Mouse (Mus musculus) ovary, adult 18-20 months (tissue): Measurements from ENCODE around the gene Spag5.

Experiments used
- DNase-seq: peaks from one replicate; pipeline ENCODE4 v3.0.0; 2022; ENCODE audit warnings: low spot score, mixed read lengths

Spag5 gene

DNA sequence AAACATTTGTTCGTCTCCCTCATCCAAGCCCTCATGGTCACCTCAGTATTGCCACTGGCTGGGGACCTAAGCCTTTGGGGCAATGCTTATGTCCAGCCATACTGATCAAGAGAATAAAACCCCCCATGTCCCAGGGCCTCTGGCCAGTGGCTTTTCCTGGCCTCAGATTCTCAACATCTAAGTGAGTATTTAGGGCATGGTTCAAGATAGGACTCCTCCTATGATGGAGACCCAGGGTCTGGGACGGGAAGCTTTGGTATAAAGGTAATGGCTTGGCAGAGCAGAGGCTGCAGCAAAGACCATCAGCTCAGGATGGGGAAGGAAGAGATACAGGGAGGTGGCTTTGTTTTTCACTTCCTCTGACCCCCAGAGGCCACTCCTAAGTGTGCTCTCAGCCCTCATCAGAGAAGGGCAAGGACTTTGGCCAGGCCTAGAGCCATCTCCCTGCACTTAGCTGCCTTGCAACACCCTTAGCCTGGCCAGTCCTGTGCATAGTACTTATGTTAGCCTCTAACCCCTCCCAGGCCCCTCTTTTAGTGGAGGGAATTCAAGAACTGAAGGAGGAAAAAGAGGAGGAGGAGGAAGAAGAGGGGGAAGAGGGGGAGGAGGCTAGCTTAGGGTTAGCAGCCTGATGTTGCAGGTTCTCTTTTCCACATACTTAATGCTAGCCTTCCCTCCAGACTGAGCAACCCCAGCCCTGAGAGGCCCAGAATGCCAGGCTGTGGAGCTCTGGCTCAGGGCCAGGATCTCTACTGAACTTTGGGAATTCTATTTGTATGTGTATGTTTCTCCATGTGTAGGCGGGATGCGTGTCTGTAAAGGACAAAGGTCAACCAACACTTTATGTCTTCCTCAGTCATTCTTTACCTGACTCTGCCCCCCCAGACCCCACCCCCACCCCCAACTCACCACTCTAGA is 48.4 kb downstream of the Spag5 start:
- DNase-seq = no peak

DNA sequence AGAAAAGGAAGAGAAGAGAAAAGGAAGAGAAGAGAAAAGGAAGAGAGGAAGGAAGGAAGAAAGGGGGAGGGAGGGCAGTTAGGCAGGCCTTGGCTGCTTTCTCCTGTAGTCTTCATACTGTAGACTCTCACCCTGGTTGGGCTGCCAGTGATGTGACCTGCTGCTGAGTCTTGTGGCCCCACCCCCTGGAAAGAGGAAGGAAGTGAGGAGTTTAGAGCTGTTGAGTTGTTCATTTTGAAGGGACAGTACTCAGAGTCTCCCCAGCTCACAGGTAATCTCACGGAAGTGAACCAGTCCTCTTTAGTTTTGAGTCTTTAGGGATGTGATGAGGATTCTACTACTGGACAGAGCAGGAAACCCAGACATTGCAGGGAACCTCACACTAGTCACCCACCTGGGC is 51.8 kb downstream of the Spag5 start:
- DNase-seq = no peak

DNA sequence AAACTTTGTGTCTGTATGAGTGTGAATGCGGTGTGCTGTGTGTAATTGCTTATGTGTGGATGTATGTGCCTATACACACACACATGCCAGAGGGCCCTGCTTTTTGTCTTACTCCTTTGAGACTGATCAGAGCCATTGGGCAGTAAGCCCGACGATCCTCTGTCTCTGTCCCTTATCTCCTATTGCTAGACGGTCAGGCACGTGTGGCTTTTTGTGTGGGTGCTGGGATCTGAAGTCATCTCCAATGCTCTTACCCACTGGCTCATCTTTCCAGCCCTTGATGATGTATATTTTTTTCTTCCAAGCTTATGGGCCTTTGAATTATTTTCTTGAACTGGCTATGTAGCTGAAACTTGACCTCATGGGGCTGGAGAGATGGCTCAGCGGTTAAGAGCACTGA is 53.6 kb downstream of the Spag5 start:
- DNase-seq = no peak

DNA sequence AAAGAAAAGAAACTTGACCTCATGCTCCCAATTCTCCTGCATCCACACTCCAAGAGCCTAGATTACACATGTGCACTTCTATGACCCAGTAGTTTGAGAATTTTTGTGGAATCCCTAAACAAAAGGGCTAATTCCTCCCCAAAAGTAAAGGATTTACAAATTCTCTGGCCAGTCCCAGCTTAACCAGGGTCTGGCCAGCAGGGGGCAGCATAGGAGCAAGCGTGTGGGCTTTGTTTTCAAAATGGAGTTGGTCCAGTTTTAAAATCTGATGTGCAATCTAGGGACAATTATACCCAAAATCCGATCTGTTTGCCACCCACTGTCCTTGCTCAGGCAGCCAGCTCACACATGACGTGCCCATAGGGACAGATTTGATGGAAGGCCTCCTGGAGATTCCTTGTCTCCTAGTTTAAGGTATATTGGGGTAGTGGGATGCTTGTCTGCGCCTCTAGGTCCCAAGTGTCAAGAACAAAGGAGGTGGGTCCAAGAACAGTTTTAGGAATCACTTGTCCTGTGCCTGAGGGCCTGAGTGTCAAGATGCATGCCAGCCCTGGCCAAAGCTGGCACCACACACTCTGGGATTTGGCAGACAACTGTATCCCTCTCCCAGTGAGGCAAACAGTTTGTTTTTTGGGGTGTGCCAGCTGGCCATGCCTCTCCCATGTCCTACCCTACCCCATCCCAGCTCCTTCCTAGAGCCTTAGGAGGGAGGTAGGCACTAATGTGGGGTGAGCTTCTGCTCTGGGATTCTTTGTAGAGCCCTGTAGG is 54.3 kb downstream of the Spag5 start:
- DNase-seq = no peak

DNA sequence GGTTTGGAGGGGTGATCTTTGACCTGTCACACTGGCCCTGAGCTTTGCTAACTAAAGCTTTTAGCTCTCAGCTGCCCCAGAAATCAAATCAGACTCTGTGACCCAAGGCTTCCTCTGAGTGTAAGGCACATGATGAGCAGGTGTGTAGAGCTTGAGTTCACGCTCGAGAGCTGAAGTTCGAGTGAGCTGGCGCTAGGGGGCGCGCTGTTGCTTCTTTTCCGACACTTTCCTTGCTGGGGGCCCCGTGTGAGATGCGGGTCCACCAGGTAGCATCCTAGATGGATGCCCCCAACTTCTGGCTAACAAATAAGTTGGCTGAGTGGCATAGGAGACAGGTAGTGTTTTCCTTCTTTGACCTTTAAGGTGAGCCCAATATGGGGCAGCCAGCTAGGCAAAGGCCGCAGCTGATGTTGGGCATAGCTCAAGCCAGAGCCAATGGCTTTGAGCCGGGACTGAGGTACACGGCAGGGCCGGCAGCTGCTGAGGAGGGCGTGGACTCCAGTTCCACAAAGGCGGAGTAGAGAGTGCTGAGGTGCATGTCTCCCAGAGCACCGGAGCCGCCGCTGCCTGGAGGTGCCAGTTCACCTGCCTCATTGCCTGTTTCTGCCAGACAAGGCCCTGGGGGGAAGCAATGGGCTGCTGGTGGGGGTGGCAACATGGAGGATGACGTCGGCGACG is 57.1 kb downstream of the Spag5 start:
- DNase-seq = no peak

DNA sequence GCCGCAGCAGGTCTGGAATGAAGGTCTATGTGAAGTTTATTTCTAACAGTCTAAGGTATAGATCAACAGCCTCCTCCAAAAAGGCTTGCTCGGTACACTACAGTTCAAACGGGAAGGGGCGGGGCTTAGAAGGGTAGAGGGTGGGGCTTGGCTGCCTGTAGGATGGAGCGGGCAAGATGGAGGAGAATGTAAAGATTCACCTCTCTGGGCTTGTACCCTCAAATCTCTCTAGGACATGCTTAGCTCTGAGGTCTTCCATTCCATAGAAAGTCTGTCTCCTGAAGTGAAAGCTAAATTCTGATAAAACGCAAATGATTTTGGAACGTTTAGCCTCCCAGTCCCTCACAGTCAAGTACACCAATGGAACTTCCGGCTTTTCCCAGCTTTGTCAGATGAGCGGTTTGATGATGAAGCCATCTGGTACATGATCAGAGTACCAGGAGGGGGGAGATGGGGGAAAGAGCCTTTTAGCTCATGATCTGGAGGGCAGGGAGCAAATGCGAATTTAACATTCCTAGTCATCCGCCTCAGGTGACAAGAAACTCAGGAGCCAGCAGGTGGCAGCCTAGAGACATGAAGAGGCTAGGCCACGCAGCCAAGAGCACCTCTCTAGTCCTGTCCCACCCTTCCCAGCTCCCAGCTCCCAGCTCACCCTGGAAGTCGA is 58.9 kb downstream of the Spag5 start:
- no peak for DNase-seq

DNA sequence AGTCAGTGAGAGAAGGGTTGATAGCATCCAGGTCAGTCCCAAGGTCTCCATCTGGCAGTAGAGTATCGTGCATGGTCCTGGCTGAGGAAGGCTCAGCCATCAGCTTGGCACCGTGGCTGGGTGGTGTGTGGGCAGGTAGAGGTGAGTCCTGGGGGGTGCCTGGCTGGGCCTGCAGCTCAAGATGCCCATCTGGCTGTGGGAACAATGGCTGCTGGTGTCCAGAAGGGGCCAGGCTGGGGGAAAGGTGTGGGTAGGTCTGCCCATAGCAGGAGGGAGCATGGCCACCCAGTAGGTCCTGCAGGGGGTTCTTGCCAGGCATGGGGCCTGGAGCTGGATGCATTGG is 59.4 kb downstream of the Spag5 start:
- no peak for DNase-seq

DNA sequence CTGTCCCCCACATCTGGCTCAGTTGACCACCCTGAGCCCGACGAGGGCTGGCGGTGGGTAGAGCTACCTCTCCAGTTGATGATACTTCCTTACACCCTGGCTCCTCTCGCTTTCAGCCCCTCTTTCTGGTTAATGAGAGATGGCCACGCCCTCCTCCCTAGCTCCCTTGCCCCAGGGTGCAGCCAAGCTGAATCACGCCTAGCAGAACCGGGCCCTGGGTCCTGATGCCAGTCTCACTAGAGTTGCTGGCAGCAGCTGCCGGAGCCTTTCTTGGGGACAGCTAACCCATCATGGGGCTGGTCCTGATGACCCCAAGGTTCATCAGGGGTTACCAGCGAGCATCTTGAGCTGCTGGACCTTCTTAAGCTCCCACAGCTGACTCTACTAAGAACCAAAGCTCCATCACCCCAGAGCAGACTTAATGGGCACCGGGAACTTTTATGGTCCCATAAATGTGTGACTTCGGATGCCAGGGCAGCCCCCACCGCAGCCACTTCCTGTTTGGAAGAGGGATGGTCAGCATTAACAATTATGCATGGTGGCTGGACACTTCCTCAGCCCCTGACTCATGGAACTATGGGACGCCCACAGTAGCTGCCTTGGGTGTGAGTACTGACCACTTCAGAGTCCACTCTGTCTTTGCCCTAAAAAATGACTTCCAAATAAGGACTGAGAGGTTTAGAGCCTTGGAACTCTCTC is 62.1 kb downstream of the Spag5 start:
- DNase-seq = no peak

DNA sequence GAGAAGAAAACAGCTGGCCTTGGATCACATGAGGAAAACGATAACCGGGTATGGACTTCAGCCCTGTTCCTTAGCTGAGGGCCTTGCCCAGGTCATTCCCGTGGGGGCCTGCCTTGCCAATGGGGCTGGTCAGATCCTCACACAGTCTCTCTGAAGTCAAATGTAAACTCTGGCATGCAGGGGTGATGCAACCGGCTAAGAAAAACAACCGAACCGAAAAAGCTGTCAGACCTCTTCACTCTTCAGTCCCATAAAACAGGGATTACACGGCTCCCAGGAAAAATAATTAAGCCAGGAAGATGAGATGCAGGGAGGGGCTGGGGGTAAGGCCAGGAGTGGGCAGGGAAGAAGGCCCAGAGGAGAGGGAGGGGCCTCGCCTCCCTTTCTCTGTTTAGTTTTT is 62.8 kb downstream of the Spag5 start:
- DNase-seq = no peak

DNA sequence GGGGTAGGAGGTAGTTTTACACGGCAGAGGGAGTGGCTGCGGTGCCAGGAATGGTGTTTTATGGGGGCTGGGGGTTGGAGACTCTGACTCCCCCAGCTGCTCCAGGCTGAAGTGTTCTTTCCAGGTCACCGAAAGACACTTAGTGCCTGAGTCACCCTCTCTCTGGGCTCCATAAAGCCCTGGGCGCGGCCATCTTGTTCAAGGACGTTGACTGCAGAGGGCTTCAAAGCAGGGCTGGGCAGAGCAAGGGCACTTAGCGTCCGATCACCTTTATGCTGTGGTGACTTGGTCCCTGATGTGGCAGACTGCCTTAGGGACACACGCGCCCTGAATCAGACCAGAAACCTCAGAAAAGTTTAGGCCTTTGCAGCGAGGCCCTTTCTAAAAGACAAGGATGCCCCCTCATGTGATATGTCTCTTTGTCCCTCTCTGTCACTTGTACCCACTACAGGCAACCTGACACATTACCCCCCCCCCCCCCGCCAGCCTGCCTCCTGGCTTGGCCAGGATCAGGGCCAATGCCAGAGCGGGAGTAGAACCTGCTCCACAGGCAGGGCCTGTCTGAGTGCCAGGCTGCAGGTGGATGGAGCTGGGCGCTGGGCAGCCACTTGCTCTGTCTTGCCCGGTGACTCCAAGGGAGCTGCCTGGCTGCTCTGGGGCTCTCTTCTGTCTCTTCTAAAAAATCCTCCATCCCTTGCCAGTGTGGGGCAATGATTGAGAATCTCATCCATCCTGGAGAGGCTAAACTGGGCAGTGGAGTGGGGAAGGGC is 66.3 kb downstream of the Spag5 start:
- DNase-seq = no peak

DNA sequence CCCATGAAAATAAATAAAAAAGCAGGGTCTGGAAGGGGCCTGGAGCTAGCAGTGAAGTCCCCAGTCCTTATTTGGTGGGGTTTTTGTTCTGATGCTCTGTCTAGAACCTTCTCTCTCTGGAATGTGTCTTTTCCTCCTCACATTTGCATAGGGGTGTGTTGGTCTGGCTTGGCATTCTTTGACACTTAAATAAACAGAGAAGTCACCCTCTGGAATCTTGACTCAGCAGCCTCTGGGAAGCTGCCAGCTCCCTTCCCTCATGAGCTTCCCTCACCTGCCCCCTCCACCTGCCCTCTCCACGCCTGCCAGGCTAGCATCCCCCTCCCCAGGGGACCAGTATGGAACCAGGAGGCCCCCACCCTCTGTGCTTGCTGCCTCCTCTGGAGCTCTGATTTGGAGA is 69.1 kb downstream of the Spag5 start:
- DNase-seq = no peak

DNA sequence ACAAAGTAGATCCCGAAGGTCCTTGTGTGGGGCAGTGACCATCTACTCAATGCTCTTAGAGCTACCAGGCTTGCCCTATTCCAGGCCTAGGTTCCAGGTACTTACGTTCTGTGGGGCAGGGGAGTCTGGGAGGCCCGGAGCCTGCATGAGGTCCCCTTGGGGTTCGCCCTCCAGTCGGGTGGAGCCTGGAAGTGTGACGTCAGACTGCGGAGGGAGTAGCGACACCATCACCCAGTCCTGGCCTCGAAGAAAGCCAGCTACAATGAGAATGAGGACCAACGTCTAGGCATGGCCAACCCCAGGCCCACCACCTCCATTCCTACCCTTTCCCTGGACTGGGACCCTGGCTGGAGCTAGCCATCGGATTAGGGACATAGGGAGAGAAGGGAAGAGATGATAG is 70.4 kb downstream of the Spag5 start:
- DNase-seq = no peak
